Mouse (Mus musculus) right cerebral cortex, postnatal 36 days (tissue): Measurements from ENCODE around the gene Col28a1.
"Not testable (repeated sequence)": the region's sequence is repeated elsewhere in the genome, so short reads cannot be mapped to it uniquely, and the experiment has no call there.

Experiments
- DNase-seq, 2 experiments: peaks; one replicate each; pipeline ENCODE4 v3.0.0; 2022; ENCODE audit warnings: low spot score in 2 of 2, mixed read lengths in 1 of 2

Gene Col28a1

DNA sequence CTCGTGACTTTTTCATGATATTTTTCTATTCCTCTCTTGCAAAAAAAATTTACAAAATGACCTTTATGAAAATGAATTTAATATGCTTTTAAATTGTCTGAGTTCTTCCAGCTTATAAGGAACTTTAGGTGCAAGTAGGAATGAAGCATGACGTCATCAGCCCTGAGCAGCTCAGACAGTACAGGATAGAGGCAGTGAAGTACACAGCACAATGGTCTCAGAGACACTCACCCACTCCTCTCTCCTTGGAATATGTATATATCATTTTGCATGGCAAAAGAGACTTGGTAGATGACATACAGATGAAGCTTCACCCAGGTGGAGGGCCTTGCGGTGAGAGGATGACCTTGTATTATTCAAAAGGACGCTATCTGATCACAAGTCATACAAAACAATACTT, 197.7 kb downstream of the Col28a1 start:
- no peak for DNase-seq

DNA sequence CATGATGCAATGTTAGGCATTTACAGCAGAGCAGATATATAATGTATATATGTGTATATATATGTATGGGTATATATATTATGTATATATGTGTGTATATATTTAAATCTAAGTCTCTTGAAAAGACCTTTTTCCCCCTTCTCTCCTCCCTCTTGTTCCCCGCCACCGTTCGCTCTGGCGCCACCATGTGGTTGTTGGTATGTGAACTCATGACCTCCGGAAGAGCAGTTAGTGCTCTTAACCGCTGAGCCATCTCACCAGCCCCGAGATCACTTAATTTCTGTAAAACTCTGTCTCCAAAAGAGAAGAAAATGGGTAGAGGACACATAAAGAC, 208.8 kb downstream of the Col28a1 start:
- DNase-seq = no peak

DNA sequence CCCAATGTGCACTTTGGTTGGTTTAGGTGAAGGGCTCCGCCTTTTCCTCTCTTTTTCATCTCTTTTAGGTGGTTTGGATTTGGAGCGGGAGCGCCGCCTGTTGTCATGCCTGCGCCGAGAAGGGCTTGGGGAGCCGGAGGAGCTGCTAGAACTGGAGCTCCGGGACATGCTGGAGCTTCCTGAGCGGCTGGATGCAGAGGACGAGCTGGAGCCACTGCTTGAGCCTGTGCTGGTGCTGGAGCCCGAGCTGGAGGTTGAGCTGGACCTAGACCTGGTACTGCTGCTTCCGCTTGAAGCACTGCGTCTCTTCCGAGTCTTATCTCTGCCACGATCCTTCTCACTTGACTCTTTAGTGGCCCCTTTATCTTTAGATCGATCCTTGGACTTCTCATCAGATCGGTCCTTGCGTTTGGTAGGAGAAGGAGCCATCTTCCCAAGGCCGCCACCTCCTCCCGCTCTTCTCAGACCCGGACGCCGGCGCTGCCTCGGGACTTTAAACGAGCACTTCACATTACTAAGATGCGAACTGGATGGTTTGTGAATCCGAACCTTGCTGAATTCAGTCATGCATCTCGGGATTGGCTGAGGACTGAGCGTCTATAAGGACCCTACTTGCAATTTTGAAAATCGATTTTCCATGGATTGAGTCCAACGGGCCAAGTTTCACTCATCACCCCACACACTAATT, 209.3 kb downstream of the Col28a1 start:
- not testable (repeated sequence) for DNase-seq

DNA sequence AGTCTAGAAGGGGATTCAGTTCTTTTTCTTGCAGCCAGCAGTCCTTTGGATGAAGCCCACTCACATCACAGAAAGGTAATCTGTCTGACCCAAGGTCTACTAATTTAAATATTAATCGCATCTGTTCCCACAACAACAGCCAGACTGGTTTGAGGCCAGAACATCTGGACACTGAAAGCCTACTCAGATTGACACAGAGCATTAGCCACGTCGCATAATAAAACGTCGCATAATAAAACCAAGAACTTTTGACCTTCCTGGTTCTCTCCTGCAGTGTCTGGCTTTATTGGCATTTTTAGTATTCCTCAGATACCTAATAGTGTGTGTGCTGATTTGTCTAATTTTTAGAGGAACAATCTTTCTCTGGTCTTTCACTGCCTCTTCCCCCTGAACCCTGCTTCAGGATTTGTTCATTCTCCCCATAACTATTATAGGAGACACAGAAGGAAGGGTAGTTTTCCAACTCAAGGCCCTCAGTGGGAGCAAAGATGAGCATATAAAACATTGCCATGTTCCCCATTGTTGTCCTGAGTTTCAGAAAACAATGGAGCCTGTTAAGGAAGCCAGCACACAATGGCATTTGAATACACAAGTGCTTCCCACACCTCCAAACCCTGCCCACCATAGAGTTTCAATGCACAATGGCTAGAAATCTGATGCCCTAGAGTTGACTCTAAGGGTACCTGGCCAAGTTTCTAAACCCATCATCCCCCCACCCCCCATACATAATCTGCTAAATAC, 221.2 kb downstream of the Col28a1 start:
- DNase-seq = no peak

DNA sequence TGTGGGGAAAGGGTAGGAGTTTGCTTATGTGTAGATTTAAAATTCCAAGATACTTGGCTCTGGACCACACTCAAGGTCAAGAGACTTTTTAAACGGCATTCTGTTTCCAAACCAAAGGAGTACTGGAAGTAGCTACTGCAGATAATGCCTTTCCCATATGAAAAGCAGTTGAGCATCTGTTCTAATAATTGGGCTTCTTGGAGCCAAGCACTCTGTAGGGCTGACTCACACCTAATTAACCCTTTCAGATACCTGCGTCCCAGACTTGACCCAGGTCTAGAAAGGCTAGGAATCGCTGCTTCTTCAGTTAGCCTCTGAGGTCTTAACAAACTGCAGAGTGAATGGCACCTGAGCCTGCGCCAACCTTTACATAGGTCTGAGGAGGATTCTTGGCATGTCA, 223.0 kb downstream of the Col28a1 start:
- DNase-seq = no peak

DNA sequence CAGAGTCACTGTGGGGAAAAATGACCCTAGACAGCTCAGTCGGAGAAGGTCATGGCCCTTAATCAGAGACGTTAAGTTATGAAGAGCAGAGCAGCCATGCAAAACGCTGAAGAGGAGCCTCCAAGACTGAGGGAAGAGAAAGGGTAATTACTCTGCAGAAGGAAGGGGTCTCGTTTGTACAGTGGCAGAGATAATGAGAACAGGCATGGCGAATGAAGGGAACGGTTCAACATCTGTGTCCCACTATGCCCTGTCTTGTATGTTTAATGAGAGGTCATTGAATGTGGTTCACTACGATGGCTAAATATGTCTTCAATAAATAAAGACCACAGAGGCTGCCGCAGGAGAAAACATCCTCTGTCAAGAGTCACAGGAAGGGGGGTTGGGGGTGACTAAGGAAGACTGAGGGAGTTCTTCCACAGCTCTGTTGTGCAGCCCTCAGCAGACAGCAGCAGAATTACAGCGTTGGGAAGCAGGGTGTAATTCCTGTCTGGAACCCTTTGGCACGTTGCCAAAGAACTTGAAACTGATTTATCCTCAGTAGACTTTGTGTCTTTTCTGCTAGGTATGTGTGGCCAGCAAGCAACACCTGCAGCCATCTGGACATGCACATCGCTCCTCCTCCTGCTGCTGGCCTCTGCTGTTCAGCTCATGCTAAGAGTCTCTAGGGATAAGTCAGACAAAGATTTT, 226.4 kb downstream of the Col28a1 start:
- DNase-seq = no peak

DNA sequence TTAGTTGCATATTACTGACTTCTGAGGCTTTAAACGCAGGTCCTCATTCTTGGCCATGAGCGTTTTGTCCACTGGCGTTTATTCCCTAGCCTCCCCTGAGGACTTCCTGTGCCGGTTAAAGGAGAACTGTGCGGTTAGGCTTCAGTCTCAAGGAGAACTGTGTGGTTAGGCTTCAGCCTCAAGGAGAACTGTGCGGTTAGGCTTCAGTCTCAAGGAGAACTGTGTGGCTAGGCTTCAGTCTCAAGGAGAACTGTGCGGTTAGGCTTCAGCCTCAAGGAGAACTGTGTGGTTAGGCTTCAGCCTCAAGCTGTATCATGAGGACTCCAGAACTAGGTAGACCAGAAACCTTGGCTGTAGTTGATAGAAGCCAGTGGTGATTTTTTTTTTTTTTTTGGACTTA, 229.7 kb downstream of the Col28a1 start:
- no peak for DNase-seq

DNA sequence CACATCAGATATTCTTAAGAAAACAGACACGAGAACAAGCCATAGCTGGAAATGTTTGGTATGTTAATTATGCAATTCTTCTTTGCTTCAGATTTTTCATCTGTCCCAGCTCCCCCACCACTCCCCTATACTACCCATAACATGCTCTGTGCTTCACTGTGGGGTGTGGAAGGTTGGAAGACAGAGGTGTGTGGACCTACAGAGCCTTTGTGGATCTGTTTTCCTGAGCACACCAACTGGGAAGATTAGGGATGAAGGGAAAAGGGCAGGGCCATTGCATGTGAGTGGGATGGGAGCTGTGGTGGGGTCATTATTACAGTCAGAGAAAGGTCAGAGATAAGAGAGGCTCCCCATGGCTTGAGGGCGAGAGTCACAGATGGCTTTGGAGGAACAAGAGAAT, 240.2 kb downstream of the Col28a1 start:
- no peak for DNase-seq

DNA sequence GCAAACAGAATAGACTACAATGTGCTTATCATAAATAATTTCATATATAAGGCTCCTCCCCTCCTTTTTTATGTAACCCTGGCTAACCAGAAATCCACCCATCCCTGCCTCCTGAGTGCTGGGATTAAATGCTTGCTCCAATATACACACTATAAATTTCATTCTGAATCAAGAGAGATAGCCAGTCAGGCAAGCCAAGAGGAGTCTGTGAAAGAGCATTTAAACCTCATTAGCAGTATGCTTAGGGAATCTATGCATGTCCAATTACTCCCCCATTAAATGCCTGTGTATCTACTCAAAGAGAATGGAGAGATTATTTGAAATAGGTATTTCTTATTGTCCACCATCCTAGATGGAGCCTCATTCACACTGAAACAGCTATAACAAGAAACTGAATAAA, 240.6 kb downstream of the Col28a1 start:
- no peak for DNase-seq
